Mouse (Mus musculus) MEL (cell line): ENCODE measurements at regions not wholly inside any gene's neighbourhood (a gene's known extent, or its start where the extent isn't known, plus 50 kb on each side); places are given as distances from the start of the nearest gene placed in this dataset.

Source experiments
- DNase-seq: peaks from one replicate; pipeline ENCODE4 v3.0.0; 2011; ENCODE audit warnings: low read depth, low spot score
- H3K27ac ChIP-seq: 2 replicates; pipeline ENCODE4 v1.5.1; 2012; ENCODE audit warnings: low read depth, mild to moderate bottlenecking, control low read depth, low read length, moderate library complexity; ENCODE audit not compliant: control insufficient read depth
- H3K27me3 ChIP-seq, 2 experiments: fragments of 150-350 bp in 1 of 2; sonication (generic) in 1 of 2; 2 replicates each; pipeline ENCODE4 v1.6.1; 2012; ENCODE audit warnings: low read length in 2 of 2, mild to moderate bottlenecking in 2 of 2, improper control_type of control experiment in 1 of 2, moderate library complexity in 1 of 2; ENCODE audit not compliant: insufficient read depth in 2 of 2, control insufficient read depth in 1 of 2
- H3K36me3 ChIP-seq, 2 experiments: 2 replicates each; pipeline ENCODE4 v1.6.1; 2012 to 2014; ENCODE audit warnings: low read length in 2 of 2, improper control_type of control experiment in 1 of 2, inconsistent platforms in 1 of 2, mild to moderate bottlenecking in 1 of 2; ENCODE audit not compliant: insufficient read depth in 2 of 2, control insufficient read depth in 1 of 2
- H3K4me1 ChIP-seq, 2 experiments: fragments of 150-350 bp in 1 of 2; sonication (generic) in 1 of 2; 2 replicates each; pipeline ENCODE4 v1.6.1; 2012; ENCODE audit warnings: low read length in 2 of 2, improper control_type of control experiment in 1 of 2, mild to moderate bottlenecking in 1 of 2; ENCODE audit not compliant: insufficient read depth in 2 of 2, control insufficient read depth in 1 of 2
- H3K4me3 ChIP-seq, 2 experiments: fragments of 150-350 bp in 1 of 2; sonication (generic) in 1 of 2; 2 replicates each; pipeline ENCODE4 v1.5.1; 2012; ENCODE audit warnings: low read depth in 2 of 2, low read length in 2 of 2, mild to moderate bottlenecking in 2 of 2, moderate library complexity in 2 of 2, control low read depth in 1 of 2, improper control_type of control experiment in 1 of 2; ENCODE audit not compliant: control insufficient read depth in 1 of 2, insufficient read depth in 1 of 2
- H3K79me2 ChIP-seq: 2 replicates; pipeline ENCODE4 v1.6.1; 2012; ENCODE audit warnings: mild to moderate bottlenecking, low read length, moderate library complexity; ENCODE audit not compliant: control insufficient read depth, poor library complexity, insufficient read depth
- H3K9ac ChIP-seq: 2 replicates; pipeline ENCODE4 v1.6.1; 2012; ENCODE audit warnings: low read depth, mild to moderate bottlenecking, control low read depth, low read length, moderate library complexity; ENCODE audit not compliant: control insufficient read depth, poor library complexity, severe bottlenecking
- H3K9me3 ChIP-seq: fragments of 150-350 bp; sonication (generic); replicated peaks from 2 replicates; pipeline ENCODE4 v1.6.1; 2012; ENCODE audit warnings: mild to moderate bottlenecking, low read length, improper control_type of control experiment, moderate library complexity; ENCODE audit not compliant: insufficient read depth
- CHD1 ChIP-seq: IDR thresholded peaks from 2 replicates; pipeline ENCODE4 v1.6.1; 2012; ENCODE audit warnings: low read depth, mild to moderate bottlenecking, inconsistent platforms, low read length, improper control_type of control experiment
- CTCF ChIP-seq, 3 experiments: IDR thresholded peaks in 2 of 3; conservative IDR thresholded peaks in 1 of 3; 2 replicates each; pipeline ENCODE4 v1.5.1; 2011 to 2012; ENCODE audit warnings: low read length in 3 of 3, low read depth in 2 of 3, mild to moderate bottlenecking in 2 of 3, improper control_type of control experiment in 1 of 3, inconsistent platforms in 1 of 3, mixed read lengths in 1 of 3, moderate library complexity in 1 of 3; ENCODE audit not compliant: control insufficient read depth in 1 of 3, insufficient read depth in 1 of 3, poor library complexity in 1 of 3, severe bottlenecking in 1 of 3
- E2F4 ChIP-seq: IDR thresholded peaks from 2 replicates; pipeline ENCODE4 v1.6.1; 2011; ENCODE audit warnings: low read depth, low read length, improper control_type of control experiment, borderline replicate concordance
- ELF1 ChIP-seq: IDR thresholded peaks from 2 replicates; pipeline ENCODE4 v1.6.1; 2014; ENCODE audit warnings: low read depth, mild to moderate bottlenecking, inconsistent platforms, low read length, improper control_type of control experiment, moderate library complexity
- ETS1 ChIP-seq: IDR thresholded peaks from 2 replicates; pipeline ENCODE4 v1.6.1; 2012; ENCODE audit warnings: low read depth, mild to moderate bottlenecking, inconsistent platforms, low read length, improper control_type of control experiment, moderate library complexity
- GABPA ChIP-seq: IDR thresholded peaks from 2 replicates; pipeline ENCODE4 v1.6.1; 2012; ENCODE audit warnings: low read depth, mild to moderate bottlenecking, inconsistent platforms, low read length, improper control_type of control experiment, moderate library complexity
- HCFC1 ChIP-seq: IDR thresholded peaks from 2 replicates; pipeline ENCODE4 v1.6.1; 2012; ENCODE audit warnings: low read depth, mild to moderate bottlenecking, inconsistent platforms, low read length, improper control_type of control experiment, moderate library complexity
- JUND ChIP-seq: IDR thresholded peaks from 2 replicates; pipeline ENCODE4 v1.6.1; 2011; ENCODE audit warnings: low read depth, mild to moderate bottlenecking, improper control_type of control experiment, low read length
- MAFK ChIP-seq: IDR thresholded peaks from 2 replicates; pipeline ENCODE4 v1.6.1; 2011; ENCODE audit warnings: low read depth, mild to moderate bottlenecking, low read length, improper control_type of control experiment, borderline replicate concordance
- MAX ChIP-seq: IDR thresholded peaks from 2 replicates; pipeline ENCODE4 v1.6.1; 2011; ENCODE audit warnings: low read length, improper control_type of control experiment
- MEF2A ChIP-seq: IDR thresholded peaks from 2 replicates; pipeline ENCODE4 v1.6.1; 2014; ENCODE audit warnings: low read depth, mild to moderate bottlenecking, inconsistent platforms, low read length, improper control_type of control experiment; ENCODE audit not compliant: poor library complexity, insufficient replicate concordance, severe bottlenecking; ENCODE audit errors: extremely low read depth
- MYB ChIP-seq: IDR thresholded peaks from 2 replicates; pipeline ENCODE4 v1.6.1; 2011; ENCODE audit warnings: mild to moderate bottlenecking, low read depth, low read length, improper control_type of control experiment
- NELFE ChIP-seq: IDR thresholded peaks from 2 replicates; pipeline ENCODE4 v1.6.1; 2011; ENCODE audit warnings: low read depth, low read length, improper control_type of control experiment
- NRF1 ChIP-seq: IDR thresholded peaks from 2 replicates; pipeline ENCODE4 v1.6.1; 2014; ENCODE audit warnings: low read depth, mild to moderate bottlenecking, inconsistent platforms, low read length, improper control_type of control experiment, moderate library complexity; ENCODE audit not compliant: poor library complexity, insufficient read depth, severe bottlenecking
- POLR2AphosphoS2 ChIP-seq: IDR thresholded peaks from 2 replicates; pipeline ENCODE4 v1.6.1; 2011; ENCODE audit warnings: low read length, improper control_type of control experiment
- RCOR1 ChIP-seq: IDR thresholded peaks from 2 replicates; pipeline ENCODE4 v1.6.1; 2012; ENCODE audit warnings: low read depth, mild to moderate bottlenecking, inconsistent platforms, low read length, improper control_type of control experiment
- SMC3 ChIP-seq: IDR thresholded peaks from 2 replicates; pipeline ENCODE4 v1.6.1; 2011; ENCODE audit warnings: low read depth, low read length, improper control_type of control experiment
- TAL1 ChIP-seq: IDR thresholded peaks from 2 replicates; pipeline ENCODE4 v1.6.1; 2012; ENCODE audit warnings: mild to moderate bottlenecking, inconsistent platforms, low read length, moderate library complexity, mixed read lengths
- TBP ChIP-seq: IDR thresholded peaks from 2 replicates; pipeline ENCODE4 v1.8.0; 2011; ENCODE audit warnings: low read depth, low read length, improper control_type of control experiment
- TCF12 ChIP-seq: IDR thresholded peaks from 2 replicates; pipeline ENCODE4 v1.6.1; 2014; ENCODE audit warnings: low read depth, mild to moderate bottlenecking, inconsistent platforms, low read length, improper control_type of control experiment, moderate library complexity
- UBTF ChIP-seq: IDR thresholded peaks from 2 replicates; pipeline ENCODE4 v1.6.1; 2012; ENCODE audit warnings: low read depth, mild to moderate bottlenecking, inconsistent platforms, low read length, improper control_type of control experiment, moderate library complexity, borderline replicate concordance; ENCODE audit not compliant: insufficient read depth
- ZKSCAN1 ChIP-seq: IDR thresholded peaks from 2 replicates; pipeline ENCODE4 v1.6.1; 2012; ENCODE audit warnings: low read depth, mild to moderate bottlenecking, inconsistent platforms, low read length, improper control_type of control experiment, moderate library complexity
- ZNF384 ChIP-seq: IDR thresholded peaks from 2 replicates; pipeline ENCODE4 v1.6.1; 2012; ENCODE audit warnings: low read depth, mild to moderate bottlenecking, inconsistent platforms, low read length, improper control_type of control experiment

GRCm38 (mm10) chr8:57200280-57200679 lies 120.5 kb upstream of the Hand2 start:
- no peaks in the 10 kb centered on the region for H3K9me3 ChIP-seq
- TF ChIP-seq GABPA (no peak), MEF2A (no peak)
- DNase-seq = no peak

DNA sequence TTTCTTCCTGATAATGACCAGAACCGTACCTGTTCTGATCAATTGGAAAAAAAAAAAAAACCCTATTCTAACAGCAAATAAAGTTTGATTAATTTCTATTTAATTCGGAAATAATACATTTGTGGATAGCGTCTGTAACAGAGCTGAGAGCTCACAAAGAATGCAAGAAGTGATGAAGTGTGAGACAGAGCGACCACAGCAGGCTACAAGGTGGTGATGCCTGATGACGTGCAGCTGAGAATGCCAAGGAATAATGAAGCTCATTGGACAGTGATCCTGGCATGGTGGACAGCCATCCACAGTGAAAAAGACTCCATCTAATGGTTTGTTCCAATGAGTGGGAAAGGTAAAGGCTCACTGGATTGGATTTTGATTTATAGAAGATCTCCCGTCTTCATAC lies 111.2 kb upstream of the Hand2 start:
- no peak for DNase-seq
- no peaks in the 10 kb centered on the region for H3K9me3 ChIP-seq
- no peaks in the 10 kb centered on the region for H3K27me3 ChIP-seq
- no peaks in the 10 kb centered on the region for H3K79me2 ChIP-seq
- H3K27ac ChIP-seq = no peak overlapping the region
- H3K4me1 ChIP-seq = no peaks in the 10 kb centered on the region
- H3K4me3 ChIP-seq = no peak overlapping the region
- H3K9ac ChIP-seq = no peak overlapping the region
- TF ChIP-seq TBP (no peak), JUND (no peak), POLR2AphosphoS2 (no peak), ETS1 (no peak), MYB (no peak), ELF1 (no peak), NELFE (no peak), E2F4 (no peak), CTCF (IDR thresholded peaks at IDR 0.05 in 2 of 3, conservative IDR thresholded peaks at IDR 0.05 in 1 of 3; ENCODE audit: control insufficient read depth in 1 of 3, insufficient read depth in 1 of 3, low read depth in 2 of 3, low read length in 3 of 3, poor library complexity in 1 of 3, severe bottlenecking in 1 of 3) (no peak), CHD1 (no peak), UBTF (no peak), TAL1 (no peak)
- no peaks in the 10 kb centered on the region for H3K36me3 ChIP-seq

More at GRCm38 (mm10) chr8:57200280-57200679, 120.5 kb upstream of the Hand2 start:
- Histone ChIP-seq H3K36me3 (no peaks in the 10 kb centered on the region), H3K27me3 (no peaks in the 10 kb centered on the region), H3K9ac (no peak overlapping the region), H3K4me1 (no peaks in the 10 kb centered on the region), H3K4me3 (no peak overlapping the region), H3K79me2 (no peaks in the 10 kb centered on the region), H3K27ac (no peak overlapping the region)

DNA sequence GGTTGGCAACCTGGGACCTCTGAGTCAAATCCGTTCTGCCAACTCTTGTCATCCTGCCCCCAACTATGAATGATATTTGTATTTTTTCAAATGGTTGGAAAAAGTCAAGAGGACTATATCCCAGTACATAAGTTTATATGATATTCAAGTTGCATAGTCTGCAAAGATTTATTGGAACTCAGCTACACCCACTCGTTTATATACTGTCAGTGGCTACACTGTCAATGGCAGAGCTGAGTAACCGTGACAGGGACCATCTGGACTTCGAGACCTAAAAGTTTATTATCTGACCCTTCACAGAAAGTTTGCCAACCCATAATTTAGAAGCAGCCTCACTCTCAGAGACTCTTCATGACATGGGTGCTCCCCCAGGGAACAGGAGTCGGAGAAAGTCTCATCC lies 107.7 kb upstream of the Hand2 start:
- H3K36me3 ChIP-seq = no peaks in the 10 kb centered on the region

More for the DNA sequence above, 107.7 kb upstream of the Hand2 start:
- Histone ChIP-seq H3K4me1 (no peaks in the 10 kb centered on the region), H3K79me2 (no peaks in the 10 kb centered on the region), H3K9me3 (no peaks in the 10 kb centered on the region), H3K27me3 (no peaks in the 10 kb centered on the region), H3K4me3 (no peak overlapping the region), H3K27ac (no peak overlapping the region), H3K9ac (no peak overlapping the region)
- no peak for DNase-seq
- no peak for TF ChIP-seq ZNF384
- TF ChIP-seq NRF1 = no peak
- no peak for TF ChIP-seq UBTF
- no peak for TF ChIP-seq E2F4
- TF ChIP-seq TCF12 = no peak
- no peak for TF ChIP-seq HCFC1
- TF ChIP-seq RCOR1 = no peak
- no peak for TF ChIP-seq ZKSCAN1
- no peak for TF ChIP-seq GABPA
- TF ChIP-seq MEF2A = no peak
- no peak for TF ChIP-seq MAFK
- no peak for TF ChIP-seq MAX
- TF ChIP-seq POLR2AphosphoS2 = no peak
- TF ChIP-seq NELFE = no peak
- TF ChIP-seq TBP = no peak
- TF ChIP-seq MYB = no peak
- TF ChIP-seq SMC3 = no peak
